Mouse (Mus musculus): Measurements from ENCODE around the gene Nln.

Gene Nln

GRCm38 (mm10) chr13:104014038-104014437 lies 95.4 kb downstream of the Nln start:
- DNase-seq, result no peak

GRCm38 (mm10) chr13:104013380-104013779 lies 96.0 kb downstream of the Nln start:
- no peak for DNase-seq

- DNase-seq, result no peak
Observed at GRCm38 (mm10) chr13:104012214-104012833, 97.1 kb downstream of the Nln start.

GRCm38 (mm10) chr13:104011289-104011688 lies 98.1 kb downstream of the Nln start:
- no peak for DNase-seq

GRCm38 (mm10) chr13:104005231-104005845 lies 104.1 kb downstream of the Nln start:
- DNase-seq, result no peak

GRCm38 (mm10) chr13:103994085-103994455 lies 115.3 kb downstream of the Nln start:
- no peak for DNase-seq

GRCm38 (mm10) chr13:103993142-103994084 lies 116.0 kb downstream of the Nln start:
- DNase-seq, result no peak

GRCm38 (mm10) chr13:103986660-103987059 lies 122.8 kb downstream of the Nln start:
- peak in 1 of 2 experiments; percentile 12 for DNase-seq

GRCm38 (mm10) chr13:103985510-103986278 lies 123.7 kb downstream of the Nln start:
- DNase-seq, result no peak

GRCm38 (mm10) chr13:103982376-103982775 lies 127.0 kb downstream of the Nln start:
- DNase-seq, result no peak

- DNase-seq, result no peak
Observed at GRCm38 (mm10) chr13:103980414-103980813, 129.0 kb downstream of the Nln start.

GRCm38 (mm10) chr13:103978286-103978866 lies 131.0 kb downstream of the Nln start:
- peak; percentile 42 to 64 for DNase-seq

GRCm38 (mm10) chr13:103977844-103978243 lies 131.6 kb downstream of the Nln start:
- DNase-seq, result peak; percentile 47 to 74

GRCm38 (mm10) chr13:103976181-103976724 lies 133.2 kb downstream of the Nln start:
- no peak for DNase-seq

- no peak for DNase-seq
Observed at GRCm38 (mm10) chr13:103975101-103975500, 134.3 kb downstream of the Nln start.

GRCm38 (mm10) chr13:103973977-103974376 lies 135.4 kb downstream of the Nln start:
- no peak for DNase-seq
